Comparison of ENCODE assay signal across 8 mouse cellular contexts in the genomic region with DNA sequence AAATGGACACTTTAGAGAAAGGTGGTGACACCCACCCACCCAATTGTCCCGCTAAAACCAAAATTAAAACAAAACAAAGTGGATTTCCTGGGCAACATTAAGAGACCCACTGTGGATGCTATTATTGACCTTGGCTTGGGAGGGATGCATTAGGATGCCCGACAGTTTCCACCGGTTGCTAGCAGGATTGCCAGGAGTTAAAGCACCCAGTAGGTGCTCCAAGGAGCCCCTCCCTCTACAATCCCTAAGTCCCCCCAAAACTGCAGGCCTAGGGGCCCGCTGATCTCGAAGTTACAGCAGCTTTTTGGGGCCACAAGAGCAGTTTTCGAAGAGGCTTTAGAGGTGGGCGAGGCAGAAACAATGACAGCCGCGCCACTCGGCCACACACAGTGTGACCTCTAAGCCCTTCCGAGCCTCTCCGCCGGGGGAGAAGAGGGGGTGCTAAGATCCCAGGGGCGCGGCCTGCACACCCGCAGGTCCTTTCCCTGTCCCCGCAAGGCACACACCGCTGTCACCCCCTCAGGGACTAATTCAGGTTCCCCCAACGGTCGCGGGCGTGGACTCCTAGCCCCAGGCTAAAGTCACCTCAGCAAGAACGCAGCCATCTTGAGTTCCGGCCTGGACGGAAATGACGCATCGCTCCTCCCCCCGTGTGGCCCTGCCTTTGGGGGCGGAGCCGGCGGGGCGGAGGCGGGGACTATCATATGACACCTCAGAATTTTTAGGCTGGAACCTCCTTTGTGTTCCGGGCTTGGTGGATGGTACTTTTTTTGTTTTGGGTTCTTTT. TPM values are rescaled to one million over a fixed set of nuclear protein-coding genes. Genes with fewer than 3 reads are reported as not detected.
A peak's percentile ranks its signal among the peaks of the same experiment; 100 is the strongest.
DNase-seq lines count a peak whose midpoint lies in the region; ATAC-seq and TF ChIP-seq lines count a peak whose summit lies in the region.

TSS of gene Sdhc (minus strand) at position 630 of the 787 bp plus-strand sequence.
TSS of gene Mpz (plus strand) at position 738 of the 787 bp plus-strand sequence.

- TF ChIP-seq POLR2A in brain, embryonic 14.5 days (IDR thresholded peaks at IDR 0.05; ENCODE audit: borderline replicate concordance, extremely low read depth, insufficient read depth, insufficient read length, poor library complexity, severe bottlenecking), result peak; percentile 71; the same call in 1 of the 2 replicates
- TF ChIP-seq POLR2A in liver, adult 2 months (IDR thresholded peaks at IDR 0.05; ENCODE audit: extremely low read depth, insufficient read depth, low read length), result peak; percentile 90
- peak; percentile 85 for TF ChIP-seq POLR2A in myocyte (IDR thresholded peaks at IDR 0.05; ENCODE audit: insufficient read length, low read depth)

- no peaks in the 10 kb centered on the region for H3K9me3 ChIP-seq in erythroblast, embryonic 14.5 days (ENCODE audit: control insufficient read depth, low read length)
- no peaks in the 10 kb centered on the region for H3K9me3 ChIP-seq in heart, embryonic 11.5 days (replicated peaks; ENCODE audit: control insufficient read depth, low read length)
- no peaks in the 10 kb centered on the region for H3K9me3 ChIP-seq in kidney, embryonic 16.5 days (ENCODE audit: low read length)

- H3K79me2 ChIP-seq in C2C12 (ENCODE audit: control insufficient read depth, insufficient read depth), result peaks cover 31% of the 10 kb centered on the region
- H3K79me2 ChIP-seq in liver, adult 2 months (ENCODE audit: control insufficient read depth, insufficient read depth, low read length), result peaks cover 14% of the 10 kb centered on the region; the same call in 1 of the 2 replicates
- peaks cover 33% of the 10 kb centered on the region for H3K79me2 ChIP-seq in myocyte (ENCODE audit: control insufficient read depth, insufficient read depth)

- H3ac ChIP-seq in C2C12 (ENCODE audit: control insufficient read depth, insufficient read length, low read depth), result peak within 1 kb of the TSS; percentile 92
- peak within 1 kb of the TSS; percentile 39 for H3ac ChIP-seq in myocyte (ENCODE audit: control insufficient read depth, insufficient read length)

- no peak for TF ChIP-seq CTCF in C2C12 (IDR thresholded peaks at IDR 0.05; ENCODE audit: control insufficient read depth, insufficient read depth, insufficient read length)
- no peak for TF ChIP-seq CTCF in brain, embryonic 14.5 days (IDR thresholded peaks at IDR 0.05; ENCODE audit: borderline replicate concordance, extremely low read depth, insufficient read depth, insufficient read length)
- TF ChIP-seq CTCF in liver, adult 2 months (IDR thresholded peaks at IDR 0.05; ENCODE audit: low read depth, low read length), result no peak

- peak; percentile 97 for DNase-seq in brain, embryonic 14.5 days (ENCODE audit: low read depth)
- DNase-seq in liver, adult 2 months (ENCODE audit: extremely low read depth, low read depth, low spot score), result peak; percentile 79
- peak; percentile 97 for DNase-seq in splenic B cell, adult 2 months (ENCODE audit: low read depth, low spot score)

- peak within 1 kb of the TSS; percentile 82 for H3K27ac ChIP-seq in heart, embryonic 11.5 days (ENCODE audit: low read depth, low read length)
- H3K27ac ChIP-seq in kidney, embryonic 16.5 days (ENCODE audit: low read length), result peak within 1 kb of the TSS; percentile 86
- peak within 1 kb of the TSS; percentile 92 for H3K27ac ChIP-seq in liver, adult 2 months (replicated peaks; ENCODE audit: insufficient read depth, low read depth, low read length)

- WGBS in heart, embryonic 11.5 days (ENCODE audit: insufficient replicate concordance), result under 1% methylated on average over 34 of the region's 34 CpGs
- under 1% methylated on average over 34 of the region's 34 CpGs for WGBS in kidney, embryonic 16.5 days
- WGBS in liver, adult 2 months, result under 1% methylated on average over 34 of the region's 34 CpGs

- peak within 1 kb of the TSS; percentile 98 for H3K9ac ChIP-seq in heart, embryonic 11.5 days (ENCODE audit: low read depth, low read length)
- peak within 1 kb of the TSS; percentile 95 for H3K9ac ChIP-seq in kidney, embryonic 16.5 days (replicated peaks; ENCODE audit: low read length)
- H3K9ac ChIP-seq in liver, adult 2 months (ENCODE audit: low read depth, low read length), result peak within 1 kb of the TSS; percentile 91

- H3K4me1 ChIP-seq in erythroblast, embryonic 14.5 days (ENCODE audit: control insufficient read depth), result peaks cover 40% of the 10 kb centered on the region
- H3K4me1 ChIP-seq in heart, embryonic 11.5 days (ENCODE audit: control insufficient read depth, insufficient read depth, low read length), result peaks cover 14% of the 10 kb centered on the region
- H3K4me1 ChIP-seq in kidney, embryonic 16.5 days (ENCODE audit: insufficient read depth, low read length), result peaks cover 17% of the 10 kb centered on the region
- H3K4me1 ChIP-seq in liver, adult 2 months (ENCODE audit: control insufficient read depth, insufficient read depth, low read length), result peaks cover 7% of the 10 kb centered on the region

- H3K27me3 ChIP-seq in C2C12 (ENCODE audit: control insufficient read depth, insufficient read depth, insufficient read length), result no peaks in the 10 kb centered on the region
- peaks cover 5% of the 10 kb centered on the region for H3K27me3 ChIP-seq in erythroblast, embryonic 14.5 days (ENCODE audit: control insufficient read depth)
- H3K27me3 ChIP-seq in heart, embryonic 11.5 days (ENCODE audit: control insufficient read depth, insufficient read depth, low read length), result peaks cover 2% of the 10 kb centered on the region; the same call in 1 of the 2 replicates
- H3K27me3 ChIP-seq in kidney, embryonic 16.5 days (ENCODE audit: insufficient read depth, low read length), result no peaks in the 10 kb centered on the region
- H3K27me3 ChIP-seq in liver, adult 2 months (ENCODE audit: control insufficient read depth, insufficient read depth, low read length), result no peaks in the 10 kb centered on the region
- no peaks in the 10 kb centered on the region for H3K27me3 ChIP-seq in myocyte (ENCODE audit: control insufficient read depth, insufficient read depth, insufficient read length)
- no peaks in the 10 kb centered on the region for H3K27me3 ChIP-seq in splenic B cell, adult 2 months (ENCODE audit: control insufficient read depth, insufficient read depth, low read length, poor library complexity, severe bottlenecking)

- H3K4me3 ChIP-seq in C2C12 (ENCODE audit: insufficient read depth, poor library complexity, severe bottlenecking), result peak within 1 kb of the TSS; percentile 93
- H3K4me3 ChIP-seq in erythroblast, embryonic 14.5 days (replicated peaks), result peak within 1 kb of the TSS; percentile 92
- H3K4me3 ChIP-seq in heart, embryonic 11.5 days (ENCODE audit: low read depth, low read length), result peak within 1 kb of the TSS; percentile 96
- peak within 1 kb of the TSS; percentile 94 for H3K4me3 ChIP-seq in kidney, embryonic 16.5 days (ENCODE audit: low read length)
- peak within 1 kb of the TSS; percentile 85 for H3K4me3 ChIP-seq in liver, adult 2 months (ENCODE audit: insufficient read depth, low read depth, low read length)
- H3K4me3 ChIP-seq in myocyte, result peak within 1 kb of the TSS; percentile 98

- peaks cover 14% of the 10 kb centered on the region for H3K79me3 ChIP-seq in C2C12 (ENCODE audit: low read depth)

- H3K4me2 ChIP-seq in heart, embryonic 11.5 days, result peak within 1 kb of the TSS; percentile 79
- H3K4me2 ChIP-seq in kidney, embryonic 16.5 days (replicated peaks; ENCODE audit: low read depth, low read length), result peak within 1 kb of the TSS; percentile 91
- peak within 1 kb of the TSS; percentile 99 for H3K4me2 ChIP-seq in myocyte (ENCODE audit: low read depth)

- ATAC-seq in heart, embryonic 11.5 days (replicated peaks; ENCODE audit: insufficient number of reproducible peaks, low FRiP score, low TSS enrichment), result peak; percentile 95
- ATAC-seq in kidney, embryonic 16.5 days (ENCODE audit: low FRiP score, low TSS enrichment), result peak; percentile 94

- peaks cover 4% of the 10 kb centered on the region for H3K36me3 ChIP-seq in C2C12 (ENCODE audit: control insufficient read depth, insufficient read depth)
- H3K36me3 ChIP-seq in erythroblast, embryonic 14.5 days (ENCODE audit: control insufficient read depth), result peaks cover 15% of the 10 kb centered on the region
- no peaks in the 10 kb centered on the region for H3K36me3 ChIP-seq in heart, embryonic 11.5 days (ENCODE audit: control insufficient read depth, insufficient read depth, low read length)
- peaks cover 4% of the 10 kb centered on the region; the same call in 1 of the 2 replicates for H3K36me3 ChIP-seq in kidney, embryonic 16.5 days (ENCODE audit: insufficient read depth, low read length)
- no peaks in the 10 kb centered on the region; the same call in 1 of the 2 replicates for H3K36me3 ChIP-seq in liver, adult 2 months (ENCODE audit: control insufficient read depth, insufficient read depth, low read length)
- H3K36me3 ChIP-seq in myocyte (ENCODE audit: control insufficient read depth, insufficient read depth), result no peaks in the 10 kb centered on the region
- no peaks in the 10 kb centered on the region for H3K36me3 ChIP-seq in splenic B cell, adult 2 months (ENCODE audit: control insufficient read depth, insufficient read depth, low read length, poor library complexity, severe bottlenecking)

TF ChIP-seq in C2C12, 6 proteins besides CTCF, POLR2A, EP300 and RAD21 (continues in another document):
- TF ChIP-seq USF1 (IDR thresholded peaks at IDR 0.05; ENCODE audit: low read depth) (no peak), FOSL1 (IDR thresholded peaks at IDR 0.05; ENCODE audit: insufficient read depth, low read length, poor library complexity, severe bottlenecking) (no peak)

TF ChIP-seq in myocyte, 11 proteins besides CTCF, POLR2A, EP300 and RAD21 (continues in another document):
- TF ChIP-seq MYOD1 (IDR thresholded peaks at IDR 0.05; ENCODE audit: control insufficient read depth in 1 of 3, insufficient read length in 2 of 3, low read depth in 2 of 3) (no peak), CEBPB (IDR thresholded peaks at IDR 0.05; ENCODE audit: insufficient read depth, poor library complexity, severe bottlenecking) (no peak)

RNA-seq across cellular contexts. Expression of gene Sdhc, which starts in this region (rescaled TPM):
- polyA plus RNA-seq in C2C12 (2012; fragmentation: generic; extraction: Trizol), result 147 TPM
- 272 and 337 TPM in 2 replicates for polyA plus RNA-seq in brain, embryonic 14.5 days (2012; rRNA removed)
- 4.9 and 7.2 TPM in 2 replicates for polyA plus RNA-seq in erythroblast, embryonic 14.5 days (2012)
- polyA plus RNA-seq in heart, embryonic 11.5 days (2014; fragmentation: Nextera tagmentation; extraction: Ambion mirVana), result 426 and 502 TPM in 2 replicates
- 340 TPM in 2 replicates for polyA plus RNA-seq in kidney, embryonic 16.5 days (2015; fragmentation: Nextera tagmentation; extraction: Ambion mirVana)
- 194 and 217 TPM in 2 replicates for total RNA-seq in liver, adult 2 months (2014; rRNA removed)
- polyA plus RNA-seq in liver, adult 2 months (2012; rRNA removed), result 375 and 403 TPM in 2 replicates
- 169 TPM for polyA plus RNA-seq in myocyte (2012; fragmentation: generic; extraction: Trizol)

RNA-seq across cellular contexts. Expression of gene Mpz, which starts in this region (rescaled TPM):
- polyA plus RNA-seq in C2C12 (2012; fragmentation: generic; extraction: Trizol), result 0.11 TPM
- polyA plus RNA-seq in brain, embryonic 14.5 days (2012; rRNA removed), result 1.1 and 5.1 TPM in 2 replicates
- not detected in 2 replicates for polyA plus RNA-seq in erythroblast, embryonic 14.5 days (2012)
- 0.30 TPM in 1 of 2 replicates, not detected in the other for polyA plus RNA-seq in heart, embryonic 11.5 days (2014; fragmentation: Nextera tagmentation; extraction: Ambion mirVana)
- polyA plus RNA-seq in kidney, embryonic 16.5 days (2015; fragmentation: Nextera tagmentation; extraction: Ambion mirVana), result 0.57 and 0.68 TPM in 2 replicates
- total RNA-seq in liver, adult 2 months (2014; rRNA removed), result 0.07 and 0.09 TPM in 2 replicates
- 0.27 and 0.83 TPM in 2 replicates for polyA plus RNA-seq in liver, adult 2 months (2012; rRNA removed)
- 0.11 TPM for polyA plus RNA-seq in myocyte (2012; fragmentation: generic; extraction: Trizol)

Comparison
In these comparisons a context has a peak if more than half of its experiments do, and no peak if none do; other contexts are left out.
1. Peak in every context shown above with its lines: DNase-seq, ATAC-seq, H3K4me3 ChIP-seq and H3K27ac ChIP-seq.
2. RNA of gene Sdhc (polyA plus RNA-seq): 426 to 502 TPM in heart, embryonic 11.5 days, 375 to 403 TPM in liver, adult 2 months, 340 TPM in kidney, embryonic 16.5 days, 272 to 337 TPM in brain, embryonic 14.5 days, 169 TPM in myocyte (single experiment) and 147 TPM in C2C12 (single experiment); 4.9 to 7.2 TPM in erythroblast, embryonic 14.5 days; every median in the first group is over 10 times any median in the second.